Mouse (Mus musculus): ENCODE measurements around the gene Hist1h1b. TPM values are rescaled to one million over a fixed set of nuclear protein-coding genes. Genes with fewer than 3 reads are reported as not detected.
A peak's percentile ranks its signal among the peaks of the same experiment; 100 is the strongest.
"Not testable (repeated sequence)": the region's sequence is repeated elsewhere in the genome, so short reads cannot be mapped to it uniquely, and the experiment has no call there.

Hist1h1b gene
- polyA plus RNA-seq, 1 experiment: not detected

DNA sequence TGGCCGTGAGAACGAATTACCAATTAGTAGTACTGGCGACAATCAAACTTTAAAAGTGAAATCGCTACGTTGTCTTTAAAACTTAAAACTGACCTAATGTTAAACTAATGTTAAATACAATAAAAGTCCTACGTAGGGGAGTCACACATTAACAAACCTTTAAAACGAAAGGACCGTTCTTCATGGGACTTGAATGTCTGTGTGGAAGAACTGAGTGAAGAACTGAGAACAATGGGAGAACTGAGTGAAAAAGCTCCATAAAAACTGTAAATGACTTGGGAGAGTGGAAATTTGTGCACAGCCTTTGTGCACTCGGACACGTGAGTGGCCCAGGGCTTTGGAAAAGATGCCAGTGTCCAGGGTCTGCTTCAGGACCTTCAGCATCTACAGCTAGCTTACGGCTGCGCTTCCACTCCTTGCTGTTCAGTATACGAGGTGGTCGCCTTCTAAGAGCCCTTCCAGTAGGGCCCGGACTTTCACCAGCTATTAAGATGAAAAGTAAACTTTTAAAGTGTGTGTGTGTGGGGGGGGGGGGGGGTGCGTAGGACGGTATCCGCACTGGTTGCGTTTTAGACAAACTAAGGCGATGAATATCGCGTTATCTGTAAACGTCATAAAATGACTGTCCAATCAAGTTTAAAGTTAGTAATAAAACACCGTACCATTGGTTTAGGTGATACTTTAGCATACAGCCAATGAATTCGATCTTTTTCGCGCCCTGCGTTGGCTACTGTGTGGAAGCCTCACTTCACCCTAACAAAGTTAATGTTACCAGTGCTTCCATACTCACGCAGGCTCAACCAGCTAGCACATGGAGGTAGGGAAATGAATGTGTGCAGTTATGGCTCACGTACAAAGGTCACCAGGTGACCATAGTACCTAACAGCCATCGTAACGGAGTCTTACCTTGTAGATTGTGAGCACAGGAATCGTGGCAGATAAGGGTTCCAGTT is 1.3 kb downstream of the Hist1h1b start:
- H3K27me3 ChIP-seq (ENCODE audit: control insufficient read depth, insufficient read depth, low read length): peaks cover 2% of the 10 kb centered on the region; the same call in 1 of the 2 replicates

DNA sequence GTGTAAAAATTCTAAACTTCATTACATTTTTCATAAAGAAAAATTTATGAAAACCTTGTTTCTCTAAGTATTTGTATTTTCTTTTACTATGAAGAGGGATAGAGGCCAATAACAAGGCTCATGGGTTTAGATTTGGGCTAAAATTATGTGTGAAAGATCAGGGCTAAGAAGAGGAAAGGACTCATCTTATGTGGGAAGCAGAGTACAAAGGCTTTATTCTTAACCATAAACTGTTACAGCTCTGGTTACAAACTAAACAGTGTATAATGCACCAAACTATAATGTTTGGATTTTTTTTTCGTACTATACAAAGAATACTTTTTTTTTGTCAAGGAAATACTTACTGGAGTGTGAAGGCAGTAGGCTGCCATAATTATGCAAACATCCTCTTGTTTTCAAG is 24.7 kb downstream of the Hist1h1b start:
- H3K36me3 ChIP-seq (ENCODE audit: control insufficient read depth, insufficient read depth, low read length): no peaks in the 10 kb centered on the region
- no peak overlapping the region for H3K27ac ChIP-seq (ENCODE audit: control insufficient read depth, insufficient read depth, low read depth, low read length)
- H3K27me3 ChIP-seq (ENCODE audit: control insufficient read depth, insufficient read depth, low read length): no peaks in the 10 kb centered on the region
- TF ChIP-seq CTCF (IDR thresholded peaks at IDR 0.05; ENCODE audit: control insufficient read depth, insufficient read depth, insufficient replicate concordance, low read depth, low read length) (no peak), POLR2A (IDR thresholded peaks at IDR 0.05; ENCODE audit: control insufficient read depth, low read depth, low read length) (no peak)
- H3K4me3 ChIP-seq (ENCODE audit: control insufficient read depth, low read depth, low read length): no peak overlapping the region
- H3K4me1 ChIP-seq (ENCODE audit: control insufficient read depth, insufficient read depth, low read length): peaks cover 3% of the 10 kb centered on the region

More for the DNA sequence above, 1.3 kb downstream of the Hist1h1b start:
- peak overlapping the region; percentile 82 for H3K4me3 ChIP-seq (ENCODE audit: control insufficient read depth, low read depth, low read length)
- peak overlapping the region; percentile 70 for H3K27ac ChIP-seq (ENCODE audit: control insufficient read depth, insufficient read depth, low read depth, low read length)
- no peaks in the 10 kb centered on the region for H3K36me3 ChIP-seq (ENCODE audit: control insufficient read depth, insufficient read depth, low read length)
- TF ChIP-seq CTCF (IDR thresholded peaks at IDR 0.05; ENCODE audit: control insufficient read depth, insufficient read depth, insufficient replicate concordance, low read depth, low read length): no peak
- no peak for TF ChIP-seq POLR2A (IDR thresholded peaks at IDR 0.05; ENCODE audit: control insufficient read depth, low read depth, low read length)
- peaks cover 17% of the 10 kb centered on the region for H3K4me1 ChIP-seq (ENCODE audit: control insufficient read depth, insufficient read depth, low read length)

DNA sequence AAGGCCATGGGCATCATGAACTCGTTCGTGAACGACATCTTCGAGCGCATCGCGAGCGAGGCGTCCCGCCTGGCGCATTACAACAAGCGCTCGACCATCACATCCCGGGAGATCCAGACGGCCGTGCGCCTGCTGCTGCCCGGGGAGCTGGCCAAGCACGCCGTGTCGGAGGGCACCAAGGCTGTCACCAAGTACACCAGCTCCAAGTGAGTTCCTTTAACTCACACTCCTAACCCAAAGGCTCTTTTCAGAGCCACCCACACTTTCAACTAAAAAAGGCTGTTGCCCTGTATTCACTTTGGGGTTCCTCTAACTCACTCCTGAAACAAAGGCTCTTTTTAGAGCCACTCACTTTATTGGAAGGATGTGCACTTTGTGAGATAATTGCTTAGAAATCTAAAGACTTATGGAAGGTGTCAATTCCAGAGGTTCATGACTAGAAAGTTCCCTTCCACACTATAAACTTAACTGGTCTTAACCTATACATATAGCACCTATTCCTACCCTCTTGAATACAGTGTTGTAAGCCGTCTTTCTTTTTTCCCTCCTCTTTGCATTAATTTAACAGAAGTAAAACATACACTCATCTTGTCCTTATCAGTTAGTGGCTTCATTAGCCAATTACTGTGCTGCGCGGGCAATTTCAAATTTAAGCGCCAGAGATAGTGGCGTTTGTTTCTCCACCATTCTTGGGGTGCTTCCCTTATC is 26.0 kb downstream of the Hist1h1b start:
- H3K36me3 ChIP-seq (ENCODE audit: control insufficient read depth, insufficient read depth, low read length); H3K4me1 ChIP-seq (ENCODE audit: control insufficient read depth, insufficient read depth, low read length); H3K27me3 ChIP-seq (ENCODE audit: control insufficient read depth, insufficient read depth, low read length); H3K27ac ChIP-seq (ENCODE audit: control insufficient read depth, insufficient read depth, low read depth, low read length); H3K4me3 ChIP-seq (ENCODE audit: control insufficient read depth, low read depth, low read length): not testable (repeated sequence)

DNA sequence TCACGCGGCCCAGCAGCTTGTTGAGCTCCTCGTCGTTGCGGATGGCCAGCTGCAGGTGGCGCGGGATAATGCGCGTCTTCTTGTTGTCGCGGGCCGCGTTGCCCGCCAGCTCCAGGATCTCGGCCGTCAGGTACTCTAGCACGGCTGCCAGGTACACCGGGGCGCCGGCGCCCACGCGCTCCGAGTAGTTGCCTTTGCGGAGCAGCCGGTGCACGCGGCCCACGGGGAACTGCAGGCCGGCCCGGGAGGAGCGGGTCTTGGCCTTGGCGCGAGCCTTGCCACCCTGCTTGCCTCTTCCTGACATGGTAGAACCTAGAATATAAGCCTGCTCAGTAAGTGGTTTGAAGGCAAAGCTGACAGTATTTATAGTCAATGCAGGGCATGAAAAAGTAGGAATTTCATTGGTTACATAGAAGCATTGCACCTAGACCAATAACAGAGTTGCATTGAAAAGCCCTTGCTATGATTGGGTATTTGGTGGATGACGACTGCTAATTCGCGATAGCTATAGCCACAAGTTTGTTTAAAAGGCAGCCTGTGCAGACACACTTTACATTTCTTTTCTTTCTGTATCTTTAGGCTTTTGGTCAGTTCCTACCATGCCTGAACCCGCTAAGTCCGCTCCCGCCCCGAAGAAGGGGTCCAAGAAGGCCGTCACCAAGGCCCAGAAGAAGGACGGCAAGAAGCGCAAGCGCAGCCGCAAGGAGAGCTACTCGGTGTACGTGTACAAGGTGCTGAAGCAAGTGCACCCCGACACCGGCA is 26.7 kb downstream of the Hist1h1b start, which contains the start of the genes Hist1h2ak and Hist1h2bn:
Hist1h2ak (minus strand) TSS at position 304 of the 762 bp plus-strand sequence.
Hist1h2bn (plus strand) TSS at position 600 of the 762 bp plus-strand sequence.
- Histone ChIP-seq H3K27ac (ENCODE audit: control insufficient read depth, insufficient read depth, low read depth, low read length) (peak within 1 kb of the TSS; percentile 48), H3K4me3 (ENCODE audit: control insufficient read depth, low read depth, low read length) (peak within 1 kb of the TSS; percentile 60)
- H3K36me3 ChIP-seq (ENCODE audit: control insufficient read depth, insufficient read depth, low read length); H3K4me1 ChIP-seq (ENCODE audit: control insufficient read depth, insufficient read depth, low read length); H3K27me3 ChIP-seq (ENCODE audit: control insufficient read depth, insufficient read depth, low read length): not testable (repeated sequence)

DNA sequence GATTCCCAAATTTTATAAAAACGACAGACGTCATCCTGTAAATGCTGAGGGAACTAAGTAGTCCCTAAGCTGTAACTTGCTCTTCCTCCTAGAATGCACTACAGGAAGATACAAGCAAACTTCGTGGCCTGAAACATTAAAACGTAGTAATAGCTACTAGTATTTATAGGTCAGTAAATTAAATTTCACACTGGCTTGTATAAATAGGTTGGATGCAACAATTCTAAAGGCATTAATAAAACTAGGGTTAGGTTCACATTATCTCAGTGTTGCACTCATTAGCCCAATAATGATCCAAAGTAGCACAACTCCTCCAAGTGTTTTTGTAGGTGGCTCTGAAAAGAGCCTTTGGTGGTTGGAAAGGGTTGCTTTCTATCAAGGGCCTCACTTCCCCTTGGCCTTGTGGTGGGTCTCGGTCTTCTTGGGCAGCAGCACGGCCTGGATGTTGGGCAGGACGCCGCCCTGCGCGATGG is 27.3 kb downstream of the Hist1h1b start:
- Histone ChIP-seq H3K4me1 (ENCODE audit: control insufficient read depth, insufficient read depth, low read length) (peaks cover 3% of the 10 kb centered on the region), H3K27me3 (ENCODE audit: control insufficient read depth, insufficient read depth, low read length) (no peaks in the 10 kb centered on the region), H3K36me3 (ENCODE audit: control insufficient read depth, insufficient read depth, low read length) (no peaks in the 10 kb centered on the region), H3K4me3 (ENCODE audit: control insufficient read depth, low read depth, low read length) (peak overlapping the region; percentile 52), H3K27ac (ENCODE audit: control insufficient read depth, insufficient read depth, low read depth, low read length) (peak overlapping the region; percentile 48)
- no peak for TF ChIP-seq POLR2A (IDR thresholded peaks at IDR 0.05; ENCODE audit: control insufficient read depth, low read depth, low read length)
- no peak for TF ChIP-seq CTCF (IDR thresholded peaks at IDR 0.05; ENCODE audit: control insufficient read depth, insufficient read depth, insufficient replicate concordance, low read depth, low read length)

DNA sequence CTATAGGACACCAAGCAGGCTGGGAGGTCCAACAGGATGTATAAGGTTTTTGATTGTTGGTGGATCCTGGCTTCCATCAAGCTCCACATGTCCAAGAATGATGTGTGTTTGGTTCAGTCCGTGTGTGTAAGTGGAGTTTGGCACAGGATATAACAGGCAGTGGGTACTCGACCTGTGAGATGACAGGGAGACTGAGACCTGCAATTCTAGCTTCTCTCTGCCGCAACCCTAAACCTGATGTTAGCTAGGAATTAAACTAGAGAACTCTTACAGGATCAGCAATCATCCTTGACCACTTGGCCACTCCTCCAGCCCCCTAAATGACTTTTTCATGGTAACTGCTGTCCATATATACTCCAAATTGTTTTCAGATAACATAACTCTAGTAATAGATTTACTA is 28.1 kb downstream of the Hist1h1b start:
- H3K27me3 ChIP-seq (ENCODE audit: control insufficient read depth, insufficient read depth, low read length): no peaks in the 10 kb centered on the region
- no peak for TF ChIP-seq CTCF (IDR thresholded peaks at IDR 0.05; ENCODE audit: control insufficient read depth, insufficient read depth, insufficient replicate concordance, low read depth, low read length)
- no peak for TF ChIP-seq POLR2A (IDR thresholded peaks at IDR 0.05; ENCODE audit: control insufficient read depth, low read depth, low read length)
- no peak overlapping the region for H3K27ac ChIP-seq (ENCODE audit: control insufficient read depth, insufficient read depth, low read depth, low read length)
- no peak overlapping the region for H3K4me3 ChIP-seq (ENCODE audit: control insufficient read depth, low read depth, low read length)
- peaks cover 3% of the 10 kb centered on the region for H3K4me1 ChIP-seq (ENCODE audit: control insufficient read depth, insufficient read depth, low read length)
- H3K36me3 ChIP-seq (ENCODE audit: control insufficient read depth, insufficient read depth, low read length): no peaks in the 10 kb centered on the region

DNA sequence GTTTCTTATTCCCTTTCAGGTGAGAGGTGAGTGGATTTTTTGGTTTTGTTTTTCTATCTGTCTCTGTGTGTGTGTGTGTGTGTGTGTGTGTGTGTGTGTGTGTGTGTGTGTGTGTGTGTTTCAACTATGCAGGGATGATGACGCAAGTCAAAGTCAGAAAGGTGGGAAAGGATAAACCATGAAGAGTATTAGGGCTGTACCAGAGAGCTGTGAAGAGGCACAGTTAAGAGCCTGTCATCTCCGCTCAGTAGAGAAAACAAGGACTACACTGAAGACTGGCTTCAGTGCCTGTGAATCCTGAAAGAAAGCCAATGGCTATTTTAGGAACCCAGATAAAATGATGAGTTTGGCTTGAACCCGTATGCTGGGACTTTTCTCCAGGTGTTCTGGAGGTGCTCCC is 28.6 kb downstream of the Hist1h1b start:
- Histone ChIP-seq H3K4me1 (ENCODE audit: control insufficient read depth, insufficient read depth, low read length) (peaks cover 3% of the 10 kb centered on the region), H3K27me3 (ENCODE audit: control insufficient read depth, insufficient read depth, low read length) (no peaks in the 10 kb centered on the region), H3K27ac (ENCODE audit: control insufficient read depth, insufficient read depth, low read depth, low read length) (no peak overlapping the region), H3K36me3 (ENCODE audit: control insufficient read depth, insufficient read depth, low read length) (no peaks in the 10 kb centered on the region), H3K4me3 (ENCODE audit: control insufficient read depth, low read depth, low read length) (no peak overlapping the region)
- TF ChIP-seq CTCF (IDR thresholded peaks at IDR 0.05; ENCODE audit: control insufficient read depth, insufficient read depth, insufficient replicate concordance, low read depth, low read length) (no peak), POLR2A (IDR thresholded peaks at IDR 0.05; ENCODE audit: control insufficient read depth, low read depth, low read length) (no peak)
